Mouse (Mus musculus): Measurements from ENCODE around the gene Dnttip2.

GRCm38 (mm10) chr3:122313936-122314335 lies 39.7 kb downstream of the Dnttip2 start:
- TF ChIP-seq EP300 (IDR thresholded peaks at IDR 0.05; ENCODE audit: low read depth) (no peak), CTCF (IDR thresholded peaks at IDR 0.05; ENCODE audit: low read depth) (no peak)
